Comparison of ENCODE assay signal across 13 mouse cellular contexts in the genomic region with DNA sequence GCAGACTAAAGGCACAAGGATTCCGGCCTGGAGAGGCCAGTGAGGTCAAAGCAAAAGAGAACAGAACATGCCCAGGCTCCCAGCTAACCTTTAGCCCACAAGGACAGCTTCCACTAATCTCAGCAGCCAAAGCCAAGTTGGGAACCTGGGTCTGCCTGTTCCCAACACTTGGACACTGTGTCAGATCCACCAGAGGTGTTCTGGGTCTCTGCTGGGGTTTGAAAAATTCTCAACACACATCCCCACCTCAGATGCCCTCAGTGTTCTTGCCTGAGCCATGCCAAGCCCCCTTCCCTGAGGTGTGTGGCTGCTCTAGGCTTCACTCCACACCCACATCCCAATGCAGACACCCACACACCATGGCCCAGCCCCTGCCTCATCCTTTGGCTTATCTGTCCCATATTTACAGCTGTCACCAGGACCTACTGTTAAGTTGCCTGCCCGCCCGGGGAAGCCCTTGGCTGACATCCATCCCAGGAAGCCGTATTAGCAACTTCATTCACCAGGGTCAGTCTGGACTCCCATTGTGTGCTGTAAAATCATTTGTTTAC. TPM values are rescaled to one million over a fixed set of nuclear protein-coding genes. Genes with fewer than 3 reads are reported as not detected.
DNase-seq lines count a peak whose midpoint lies in the region; ATAC-seq and TF ChIP-seq lines count a peak whose summit lies in the region.
"Had no signal": no experiment of that assay in that cellular context is flagged by ENCODE, and none has a peak within 500 bp of the region (broad histone marks: within the 10 kb centered on the region; RNA-seq: fewer than 3 reads in every experiment).

Gm826 (minus strand) TSS at position 52 of the 551 bp plus-strand sequence.

- ATAC-seq in lung, embryonic 14.5 days (ENCODE audit: insufficient read depth), result peak; percentile 73
- ATAC-seq in activated CD4-positive, CD25-positive, alpha-beta regulatory T cell, adult 4 months, result no peak
- no peak for ATAC-seq in forebrain, embryonic 12.5 days (ENCODE audit: low FRiP score)
- ATAC-seq: midbrain, embryonic 13.5 days; Patski had no signal

- 39% methylated on average over 4 of the region's 4 CpGs for WGBS in lung, embryonic 14.5 days
- 74% methylated on average over 4 of the region's 4 CpGs for WGBS in forebrain, embryonic 12.5 days

- H3K36me3 ChIP-seq in lung, embryonic 14.5 days (ENCODE audit: insufficient read depth), result no peaks in the 10 kb centered on the region
- H3K36me3 ChIP-seq in forebrain, embryonic 12.5 days (replicated peaks), result no peaks in the 10 kb centered on the region
- H3K36me3 ChIP-seq: limb, embryonic 13.5 days; midbrain, embryonic 13.5 days; stomach, embryonic 15.5 days had no signal

- no peaks in the 10 kb centered on the region for H3K9me3 ChIP-seq in lung, embryonic 14.5 days (ENCODE audit: low read depth, low read length)
- no peaks in the 10 kb centered on the region for H3K9me3 ChIP-seq in forebrain, embryonic 12.5 days
- H3K9me3 ChIP-seq: limb, embryonic 13.5 days; midbrain, embryonic 13.5 days; stomach, embryonic 15.5 days had no signal

- H3K27me3 ChIP-seq in lung, embryonic 14.5 days (ENCODE audit: insufficient read depth, low read length), result no peaks in the 10 kb centered on the region
- H3K27me3 ChIP-seq in forebrain, embryonic 12.5 days, result peaks cover 4% of the 10 kb centered on the region; the same call in 1 of the 2 replicates
- H3K27me3 ChIP-seq: midbrain, embryonic 13.5 days; Patski; stomach, embryonic 15.5 days had no signal

- no peak within 1 kb of the TSS for H3K4me2 ChIP-seq in lung, embryonic 14.5 days
- H3K4me2 ChIP-seq in forebrain, embryonic 12.5 days, result no peak within 1 kb of the TSS
- H3K4me2 ChIP-seq: limb, embryonic 13.5 days; midbrain, embryonic 13.5 days; stomach, embryonic 15.5 days had no signal

- no peak for TF ChIP-seq CTCF in lung, embryonic 14.5 days (IDR thresholded peaks at IDR 0.05; ENCODE audit: low read depth)

- H3K27ac ChIP-seq in lung, embryonic 14.5 days (ENCODE audit: low read depth), result no peak within 1 kb of the TSS
- H3K27ac ChIP-seq in forebrain, embryonic 12.5 days, result no peak within 1 kb of the TSS
- H3K27ac ChIP-seq: limb, embryonic 13.5 days; midbrain, embryonic 13.5 days; stomach, embryonic 15.5 days had no signal

- intact Hi-C loops in heart, postnatal 14 days (cut with DNase I), result no loop called here

- peak; percentile 66 for DNase-seq in adrenal gland, postnatal 14 days
- no peak for DNase-seq in adrenal gland, adult 8-10 months
- DNase-seq in adrenal gland, postnatal 36 days, result peak; percentile 47 to 67
- peak; percentile 52 to 63 for DNase-seq in heart, postnatal 14 days
- DNase-seq in lung, embryonic 14.5 days, result peak; percentile 70
- no peak for DNase-seq in cerebellum, postnatal 25 days
- DNase-seq: cerebellum, adult 2 months had no signal

- H3K9ac ChIP-seq in lung, embryonic 14.5 days, result no peak within 1 kb of the TSS
- no peak within 1 kb of the TSS for H3K9ac ChIP-seq in forebrain, embryonic 12.5 days
- H3K9ac ChIP-seq: limb, embryonic 13.5 days; midbrain, embryonic 13.5 days; stomach, embryonic 15.5 days had no signal

- no peak within 1 kb of the TSS for H3K4me3 ChIP-seq in lung, embryonic 14.5 days (ENCODE audit: low read depth, low read length)
- H3K4me3 ChIP-seq in forebrain, embryonic 12.5 days (replicated peaks), result no peak within 1 kb of the TSS
- H3K4me3 ChIP-seq: limb, embryonic 13.5 days; midbrain, embryonic 13.5 days; stomach, embryonic 15.5 days had no signal

- H3K4me1 ChIP-seq in lung, embryonic 14.5 days (ENCODE audit: insufficient read depth), result peaks cover 5% of the 10 kb centered on the region
- H3K4me1 ChIP-seq in forebrain, embryonic 12.5 days, result peaks cover 2% of the 10 kb centered on the region
- H3K4me1 ChIP-seq: stomach, embryonic 15.5 days had no signal

RNA-seq across cellular contexts. Expression of gene Gm826, which starts in this region (rescaled TPM):
- 3.5 and 5.0 TPM in 2 replicates for total RNA-seq in adrenal gland, postnatal 14 days (2021)
- 1 to 10 TPM in 2 of 4 experiments, under 1 TPM in 2; 0.52 to 1.2 (median 0.83) TPM for total RNA-seq in adrenal gland, adult 8-10 months (2022)
- total RNA-seq in adrenal gland, postnatal 36 days (2021), result 1 to 10 TPM in 1 of 2 experiments, under 1 TPM in 1; 0.99 to 1.7 TPM
- total RNA-seq in heart, postnatal 14 days (2021), result 10 to 100 TPM in 1 of 2 experiments, 1 to 10 TPM in 1; 8.8 to 11.1 TPM
- polyA plus RNA-seq in lung, embryonic 14.5 days (2014; fragmentation: Nextera tagmentation; extraction: Ambion mirVana), result 0.70 TPM in 1 of 2 replicates, not detected in the other
- polyA plus RNA-seq in activated CD4-positive, CD25-positive, alpha-beta regulatory T cell, adult 4 months (2017; shearing (Covaris generic)), result not detected
- 0.38 TPM in 1 of 2 replicates, not detected in the other for polyA plus RNA-seq in forebrain, embryonic 12.5 days (2016; fragmentation: Nextera tagmentation; extraction: Ambion mirVana)
- polyA plus RNA-seq: midbrain, embryonic 13.5 days had no signal

Comparison
In these comparisons a context has a peak if more than half of its experiments do, and no peak if none do; other contexts are left out.
1. DNase-seq: peak in adrenal gland, postnatal 14 days (single experiment), adrenal gland, postnatal 36 days (2 of 2) and heart, postnatal 14 days (2 of 2); none in adrenal gland, adult 8-10 months (single experiment) and cerebellum, postnatal 25 days (0 of 2).
2. Peak in DNase-seq and ATAC-seq in lung, embryonic 14.5 days; RNA of the gene not detected or under 1 TPM.